Mouse (Mus musculus) G1E (cell line): ENCODE measurements around the gene Mob1b.

Source experiments
- CTCF ChIP-seq: IDR thresholded peaks from 2 replicates; pipeline ENCODE4 v1.5.1; 2012; ENCODE audit warnings: low read depth, low read length, inconsistent platforms, mixed read lengths
- GATA1 ChIP-seq: IDR thresholded peaks from 2 replicates; pipeline ENCODE4 v1.6.1; 2012; ENCODE audit warnings: borderline replicate concordance, low read length, inconsistent platforms, mixed read lengths
- POLR2AphosphoS5 ChIP-seq: IDR thresholded peaks from 2 replicates; pipeline ENCODE4 v1.6.1; 2012; ENCODE audit warnings: low read depth, low read length, inconsistent platforms; ENCODE audit not compliant: insufficient replicate concordance
- TAL1 ChIP-seq: conservative IDR thresholded peaks from 2 replicates; pipeline ENCODE4 v1.6.1; 2012; ENCODE audit warnings: low read depth, low read length, inconsistent platforms, mixed read lengths

DNA sequence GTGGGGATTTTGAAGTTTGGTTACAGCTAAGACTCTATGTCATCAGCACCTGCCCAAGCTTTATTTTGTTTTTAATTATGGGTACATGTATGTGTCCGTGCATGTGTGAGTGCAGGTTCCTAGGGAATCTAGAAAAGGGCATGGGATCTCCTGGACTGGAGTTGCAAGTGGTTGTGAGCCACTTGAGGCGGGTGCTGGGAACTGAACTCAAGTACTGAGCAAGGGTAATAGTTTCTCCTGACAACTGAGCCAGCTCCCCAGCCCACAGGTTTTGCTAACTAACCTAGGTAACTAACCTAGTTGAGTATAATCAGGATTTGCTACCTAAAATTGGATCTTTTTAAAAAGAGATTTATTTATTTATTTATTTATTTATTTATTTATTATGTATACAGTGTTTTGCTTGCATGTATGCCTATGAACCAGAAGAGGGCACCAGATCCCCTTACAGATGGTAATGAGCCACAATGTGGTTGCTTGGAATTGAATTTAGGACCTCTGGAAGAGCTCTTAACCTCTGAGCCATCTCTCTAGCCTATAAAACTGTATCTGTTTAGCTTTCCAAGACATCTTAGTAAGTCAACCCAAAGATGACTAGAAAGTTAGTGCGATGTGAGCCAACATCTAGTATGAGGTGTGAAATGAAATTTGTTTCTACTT is 31.2 kb upstream of the Mob1b start:
- TF ChIP-seq CTCF (peak; percentile 13; the same call in 1 of the 2 replicates), TAL1 (no peak), POLR2AphosphoS5 (no peak), GATA1 (no peak)
